Comparison of ENCODE assay signal across 8 mouse cellular contexts in the genomic region with DNA sequence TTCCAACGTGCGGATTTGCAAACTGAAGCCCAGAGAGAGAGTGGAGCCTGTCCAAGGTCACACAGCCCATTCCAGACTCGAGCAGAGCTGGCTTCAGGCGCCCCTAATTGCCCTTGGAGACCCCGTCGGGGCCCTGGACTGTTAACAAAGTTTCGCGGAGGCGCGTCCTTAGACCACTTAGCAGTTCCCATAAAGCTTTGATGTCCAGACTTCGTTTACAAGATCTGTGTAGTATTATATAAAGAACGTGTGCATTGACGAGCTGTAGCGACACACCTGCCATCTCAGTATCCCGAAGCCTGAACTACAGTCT. TPM values are rescaled to one million over a fixed set of nuclear protein-coding genes. Genes with fewer than 3 reads are reported as not detected.
DNase-seq lines count a peak whose midpoint lies in the region; ATAC-seq and TF ChIP-seq lines count a peak whose summit lies in the region.

No protein-coding gene starts in this region.

- peak overlapping the region; percentile 44 for H3K9ac ChIP-seq in heart, adult 2 months (ENCODE audit: low read depth, low read length)
- peak overlapping the region; percentile 89 for H3K9ac ChIP-seq in liver, embryonic 13.5 days

- no peak for TF ChIP-seq CTCF in heart, adult 2 months (IDR thresholded peaks at IDR 0.05)
- TF ChIP-seq CTCF in thymus, adult 2 months (IDR thresholded peaks at IDR 0.05; ENCODE audit: borderline replicate concordance, control insufficient read depth, extremely low read depth, insufficient read depth, low read length, poor library complexity), result no peak

- no peak for TF ChIP-seq EP300 in heart, adult 2 months (IDR thresholded peaks at IDR 0.05; ENCODE audit: insufficient read depth, low read depth, low read length)

- no peaks in the 10 kb centered on the region for H3K79me2 ChIP-seq in heart, adult 2 months (replicated peaks; ENCODE audit: control insufficient read depth, insufficient read depth, low read length)

- peak overlapping the region; percentile 95 for H3K4me2 ChIP-seq in liver, embryonic 13.5 days

- under 1% methylated on average over 15 of the region's 15 CpGs for WGBS in heart, adult 2 months
- under 1% methylated on average over 15 of the region's 15 CpGs for WGBS in thymus, adult 2 months
- WGBS in liver, embryonic 13.5 days (ENCODE audit: insufficient replicate concordance), result 1% methylated on average over 15 of the region's 15 CpGs

- intact Hi-C loops in heart, adult 2 months (cut with DNase I), result loop anchor here (5.0 to 10.0 kb wide), 3 partner anchors 124 to 516 kb away; partner anchors contain the start of genes Pcgf2 and Psmb3

- peaks cover 11% of the 10 kb centered on the region for H3K36me3 ChIP-seq in heart, adult 2 months (ENCODE audit: control insufficient read depth, insufficient read depth, low read length)
- H3K36me3 ChIP-seq in thymus, adult 2 months (ENCODE audit: control insufficient read depth, insufficient read depth, low read length), result peaks cover 17% of the 10 kb centered on the region
- peaks cover 38% of the 10 kb centered on the region for H3K36me3 ChIP-seq in liver, embryonic 13.5 days

- no peaks in the 10 kb centered on the region for H3K27me3 ChIP-seq in heart, adult 2 months (ENCODE audit: control insufficient read depth, insufficient read depth, low read length)
- no peaks in the 10 kb centered on the region for H3K27me3 ChIP-seq in thymus, adult 2 months (ENCODE audit: control insufficient read depth, insufficient read depth, low read length)
- H3K27me3 ChIP-seq in liver, embryonic 13.5 days, result no peaks in the 10 kb centered on the region

- DNase-seq in heart, adult 2 months, result no peak
- no peak for DNase-seq in heart, adult 8-10 months (ENCODE audit: low spot score)
- no peak for DNase-seq in thymus, adult 2 months
- DNase-seq in thymus, postnatal 36 days, result no peak
- DNase-seq in liver, embryonic 13.5 days, result no peak
- DNase-seq in ovary, postnatal 10 days (ENCODE audit: low spot score), result no peak
- DNase-seq in frontal cortex, postnatal 10 days (ENCODE audit: low spot score in 2 of 2), result no peak
- DNase-seq in Muller cell, postnatal 12 days (ENCODE audit: inconsistent ontology term), result no peak

- H3K9me3 ChIP-seq in liver, embryonic 13.5 days (replicated peaks), result no peaks in the 10 kb centered on the region

- peak overlapping the region; percentile 97 for H3K27ac ChIP-seq in heart, adult 2 months
- peak overlapping the region; percentile 79 for H3K27ac ChIP-seq in thymus, adult 2 months (ENCODE audit: control insufficient read depth, insufficient read depth, low read length)
- peak overlapping the region; percentile 98 for H3K27ac ChIP-seq in liver, embryonic 13.5 days

- no peaks in the 10 kb centered on the region; the same call in 1 of the 2 replicates for H3K4me1 ChIP-seq in heart, adult 2 months (ENCODE audit: control insufficient read depth, insufficient read depth, low read length)
- H3K4me1 ChIP-seq in thymus, adult 2 months (replicated peaks; ENCODE audit: control insufficient read depth, insufficient read depth, low read length), result peaks cover 5% of the 10 kb centered on the region
- H3K4me1 ChIP-seq in liver, embryonic 13.5 days (replicated peaks), result peaks cover 50% of the 10 kb centered on the region

- no peak for ATAC-seq in liver, embryonic 13.5 days (ENCODE audit: low read depth)

- no peak for TF ChIP-seq POLR2A in heart, adult 2 months (IDR thresholded peaks at IDR 0.05; ENCODE audit: insufficient read depth, low read depth, low read length)
- TF ChIP-seq POLR2A in thymus, adult 2 months (IDR thresholded peaks at IDR 0.05; ENCODE audit: control insufficient read depth, extremely low read depth, insufficient read depth, low read length, poor library complexity), result no peak

- peak overlapping the region; percentile 76 for H3K4me3 ChIP-seq in heart, adult 2 months
- H3K4me3 ChIP-seq in thymus, adult 2 months (ENCODE audit: control insufficient read depth, insufficient read depth, low read length), result peak overlapping the region; percentile 65
- H3K4me3 ChIP-seq in liver, embryonic 13.5 days (replicated peaks), result peak overlapping the region; percentile 94

RNA-seq across cellular contexts. Expression of gene Kpnb1, which starts 0.9 kb away (rescaled TPM):
- 10 to 100 TPM; 71.7 to 80.8 TPM for total RNA-seq in heart, adult 2 months (2021)
- 22.1 and 43.5 TPM in 2 replicates for polyA plus RNA-seq in heart, adult 2 months (2012; rRNA removed)
- 10 to 100 TPM; 78.7 to 80.0 (median 79.7) TPM for total RNA-seq in heart, adult 8-10 months (2022)
- polyA plus RNA-seq in thymus, adult 2 months (2012; rRNA removed), result 60.8 and 64.1 TPM in 2 replicates
- polyA plus RNA-seq in liver, embryonic 13.5 days (2015; fragmentation: Nextera tagmentation; extraction: Ambion mirVana), result 29.2 and 30.8 TPM in 2 replicates

RNA-seq across cellular contexts. Expression of gene Tbkbp1, which starts 37.3 kb away (rescaled TPM):
- total RNA-seq in heart, adult 2 months (2021), result 10 to 100 TPM; 12.1 to 12.2 TPM
- polyA plus RNA-seq in heart, adult 2 months (2012; rRNA removed), result 13.5 and 14.1 TPM in 2 replicates
- 10 to 100 TPM; 12.2 to 14.9 (median 13.9) TPM for total RNA-seq in heart, adult 8-10 months (2022)
- polyA plus RNA-seq in thymus, adult 2 months (2012; rRNA removed), result 7.3 and 8.8 TPM in 2 replicates
- polyA plus RNA-seq in liver, embryonic 13.5 days (2015; fragmentation: Nextera tagmentation; extraction: Ambion mirVana), result 1.0 and 1.1 TPM in 2 replicates
